Mouse (Mus musculus) liver, adult 2 months (tissue): Measurements from ENCODE around the gene Pmvk.
"Not testable (repeated sequence)": the region's sequence is repeated elsewhere in the genome, so short reads cannot be mapped to it uniquely, and the experiment has no call there.

Experiments used
- CTCF ChIP-seq: fragments of 200-500 bp; IDR thresholded peaks from 2 replicates; pipeline ENCODE4 v1.5.1; 2011; ENCODE audit warnings: low read depth, low read length, control low read depth
- POLR2A ChIP-seq: fragments of 200-500 bp; IDR thresholded peaks from 2 replicates; pipeline ENCODE4 v1.6.1; 2011; ENCODE audit warnings: low read length, control low read depth; ENCODE audit not compliant: insufficient read depth; ENCODE audit errors: extremely low read depth

DNA sequence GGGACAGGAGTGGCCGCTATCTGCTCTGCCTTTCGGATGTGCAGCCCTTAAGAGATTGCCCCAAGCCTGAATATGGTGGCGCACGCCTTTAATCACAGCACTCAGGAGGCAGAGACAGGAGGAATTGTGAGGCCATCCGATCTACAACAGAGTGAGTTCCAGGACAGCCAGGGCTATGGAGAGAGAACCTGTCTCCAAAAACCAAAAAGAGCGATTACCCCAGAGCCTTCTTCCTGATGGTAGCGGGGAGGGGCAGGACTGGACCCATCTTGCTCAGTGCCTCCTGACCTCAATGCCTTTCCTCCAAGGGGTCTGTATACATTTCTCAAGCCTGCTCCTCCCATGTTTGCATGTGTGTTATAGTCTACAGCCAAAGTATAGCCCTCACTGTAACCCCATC lies 25.3 kb upstream of the Pmvk start:
- not testable (repeated sequence) for TF ChIP-seq POLR2A, CTCF
